Mouse (Mus musculus): Measurements from ENCODE around the gene Deup1.

Deup1 gene

GRCm38 (mm10) chr9:15531204-15531603 is 96.5 kb downstream of the Deup1 start:
- DNase-seq = no peak

- no peak for DNase-seq
These were observed 97.8 kb downstream of the Deup1 start for GRCm38 (mm10) chr9:15529965-15530320.

DNA sequence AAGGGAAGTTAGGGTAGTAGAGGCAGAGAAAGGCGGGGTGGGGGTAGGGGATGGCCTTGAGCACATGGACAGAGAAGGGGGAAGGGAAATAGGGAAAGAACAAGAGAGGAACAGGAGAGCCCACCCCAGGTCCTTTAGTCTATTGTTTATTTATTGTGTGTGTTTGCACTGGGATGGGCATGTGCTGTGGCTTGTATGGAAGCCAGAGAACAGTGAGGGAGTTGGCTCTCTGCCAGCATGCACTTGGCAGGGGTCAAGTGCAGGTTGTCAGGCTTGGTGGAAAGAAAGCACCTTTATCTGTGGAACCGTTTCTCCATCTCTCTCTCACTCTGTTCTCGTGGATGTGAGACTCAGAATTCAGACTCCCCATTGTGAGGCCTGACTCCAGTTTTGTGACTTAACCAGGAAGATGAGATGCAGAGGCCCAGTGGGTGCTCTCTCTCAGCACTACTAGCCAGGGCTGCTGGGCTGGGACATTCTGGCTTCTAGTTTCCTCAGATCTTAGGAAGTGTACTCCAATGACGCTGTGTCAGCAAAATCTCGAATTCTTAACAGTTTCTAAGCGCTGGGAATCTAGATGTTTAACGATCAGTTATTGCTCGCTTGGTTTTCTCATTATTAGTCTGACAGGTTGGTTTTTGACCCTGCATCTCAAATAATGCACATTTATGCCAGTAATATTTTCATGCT is 98.3 kb downstream of the Deup1 start:
- no peak for DNase-seq

GRCm38 (mm10) chr9:15528368-15528767 is 99.4 kb downstream of the Deup1 start:
- peak; percentile 96 for DNase-seq

DNA sequence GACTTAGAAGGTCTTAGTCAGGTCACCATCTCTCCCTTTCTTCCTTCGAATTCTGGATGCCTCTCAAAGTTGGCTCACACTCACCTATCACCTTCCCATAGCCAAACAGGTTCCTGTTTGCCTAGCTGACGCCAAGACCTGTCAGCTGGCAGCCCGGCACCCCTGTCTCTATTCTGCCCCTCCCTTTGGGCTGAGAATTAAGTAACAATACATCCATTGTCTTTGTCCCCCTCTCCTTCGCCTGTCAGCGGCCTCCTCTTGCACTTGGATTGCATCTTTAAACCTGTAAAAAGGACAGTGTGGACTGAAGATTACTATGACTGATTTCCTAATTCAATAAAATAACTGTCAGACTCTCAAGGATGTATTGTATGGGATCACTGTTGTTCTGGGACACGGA is 99.9 kb downstream of the Deup1 start:
- DNase-seq = no peak

GRCm38 (mm10) chr9:15526539-15526938 is 101.2 kb downstream of the Deup1 start:
- DNase-seq = peak; percentile 95

DNA sequence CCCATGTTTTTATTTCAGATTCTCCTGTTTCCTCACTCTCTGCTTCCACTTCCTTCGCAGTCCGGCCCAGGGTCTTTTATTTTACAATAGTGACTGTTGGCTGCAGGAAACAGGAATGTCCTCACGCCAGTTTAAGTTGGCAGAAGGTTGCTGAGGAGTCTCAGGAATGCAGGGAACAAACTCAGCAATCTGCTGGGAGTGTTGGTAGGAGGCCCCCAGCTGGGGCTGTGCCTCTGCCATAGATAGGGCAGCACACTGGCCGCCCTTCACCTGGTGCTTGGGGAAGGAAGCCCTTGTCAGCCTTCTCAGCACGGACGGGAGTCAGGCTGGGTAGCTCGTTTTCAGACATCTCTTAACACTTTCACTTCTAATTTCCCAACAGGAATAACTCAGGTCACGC is 102.5 kb downstream of the Deup1 start:
- DNase-seq = peak; percentile 94

GRCm38 (mm10) chr9:15523646-15524045 is 104.1 kb downstream of the Deup1 start:
- DNase-seq = no peak

DNA sequence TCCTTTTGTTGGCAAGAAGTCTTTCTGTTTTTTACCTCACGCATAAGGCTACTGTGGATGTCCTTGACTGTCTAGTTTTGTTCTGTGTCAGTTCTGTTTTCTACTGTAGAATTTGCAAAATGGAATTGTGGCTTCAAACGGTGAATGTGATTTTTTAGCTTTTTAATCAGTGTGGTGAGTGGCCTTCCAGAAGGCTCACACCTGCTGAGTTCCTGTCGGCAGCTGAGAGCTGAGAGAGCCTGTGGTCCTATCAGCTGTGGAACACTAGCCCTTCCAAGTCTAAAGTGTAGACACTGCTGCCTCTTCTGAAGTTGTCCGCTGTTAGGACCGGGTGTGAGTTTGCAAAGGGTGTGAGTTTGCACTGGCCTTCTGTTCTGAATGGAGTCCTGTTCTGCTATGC is 104.8 kb downstream of the Deup1 start:
- no peak for DNase-seq

GRCm38 (mm10) chr9:15522348-15522747 is 105.4 kb downstream of the Deup1 start:
- DNase-seq = no peak

GRCm38 (mm10) chr9:15517979-15518378 is 109.8 kb downstream of the Deup1 start:
- no peak for DNase-seq

DNA sequence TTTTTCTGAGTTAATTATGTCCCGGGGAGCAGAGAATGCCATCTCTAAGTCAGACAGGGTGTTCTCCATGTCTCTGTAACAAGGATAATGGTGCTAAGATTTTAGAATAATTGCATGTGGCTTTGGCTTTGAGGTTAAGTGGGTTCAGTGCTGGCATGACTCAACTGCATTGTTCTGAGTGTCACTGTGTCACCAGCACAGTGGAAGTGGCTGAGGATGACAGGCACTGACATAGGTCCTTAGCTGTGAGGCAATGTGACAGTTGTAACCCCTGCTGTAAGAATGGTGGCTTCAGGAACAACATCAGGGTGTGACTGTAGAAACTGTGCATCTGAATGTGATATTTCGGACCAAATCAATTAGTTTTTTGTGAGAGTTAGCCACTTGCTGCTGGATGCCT is 111.7 kb downstream of the Deup1 start:
- no peak for DNase-seq

- peak; percentile 90 for DNase-seq
These were observed 114.8 kb downstream of the Deup1 start for GRCm38 (mm10) chr9:15512918-15513317.

GRCm38 (mm10) chr9:15510557-15511310 is 117.0 kb downstream of the Deup1 start:
- DNase-seq = no peak
